Mouse (Mus musculus) layer of hippocampus, adult 9-11 months (tissue): Measurements from ENCODE around the gene Rims3.

ENCODE experiments used
- DNase-seq: peaks from one replicate; pipeline ENCODE4 v3.0.0; 2022

Gene Rims3

DNA sequence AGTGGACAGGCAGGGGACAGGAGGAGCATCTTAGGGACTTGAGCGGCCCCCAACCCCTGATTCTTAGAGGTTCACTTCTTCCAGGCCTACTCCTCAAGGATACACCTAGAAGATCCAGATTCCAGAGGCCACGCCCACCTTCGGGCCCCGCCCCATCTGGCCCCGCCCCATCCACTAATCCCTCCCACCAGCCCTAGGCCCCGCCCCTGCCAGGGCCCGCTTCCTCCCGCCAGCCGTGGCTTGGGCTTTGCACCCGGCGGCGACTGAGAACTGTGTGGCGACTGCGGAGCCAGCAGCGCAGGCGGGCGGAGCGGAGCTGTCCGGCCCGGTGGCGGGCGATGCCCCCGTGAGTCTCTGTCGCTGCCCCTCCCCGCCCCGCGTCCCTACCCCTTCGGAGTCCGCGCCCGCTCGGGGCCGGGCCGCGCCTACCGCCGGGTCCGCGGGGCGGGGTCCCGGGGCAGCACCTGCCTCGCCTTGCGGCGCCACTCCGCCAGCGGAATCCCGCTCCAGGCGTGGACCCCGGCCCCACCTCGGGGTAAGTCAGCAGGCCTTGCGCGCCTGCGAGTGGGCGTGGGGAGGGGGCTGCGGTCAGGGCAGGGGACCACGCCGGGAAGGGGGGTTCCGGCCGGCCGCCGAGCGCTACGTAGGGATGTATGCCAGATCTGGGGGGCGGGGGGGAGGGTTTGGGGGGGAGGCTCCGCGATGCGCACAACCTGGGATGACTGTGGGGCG is at the start of gene Rims3:
TSS of gene Rims3 (plus strand) at position 229 of the 732 bp plus-strand sequence.
- DNase-seq: peak; percentile 28

DNA sequence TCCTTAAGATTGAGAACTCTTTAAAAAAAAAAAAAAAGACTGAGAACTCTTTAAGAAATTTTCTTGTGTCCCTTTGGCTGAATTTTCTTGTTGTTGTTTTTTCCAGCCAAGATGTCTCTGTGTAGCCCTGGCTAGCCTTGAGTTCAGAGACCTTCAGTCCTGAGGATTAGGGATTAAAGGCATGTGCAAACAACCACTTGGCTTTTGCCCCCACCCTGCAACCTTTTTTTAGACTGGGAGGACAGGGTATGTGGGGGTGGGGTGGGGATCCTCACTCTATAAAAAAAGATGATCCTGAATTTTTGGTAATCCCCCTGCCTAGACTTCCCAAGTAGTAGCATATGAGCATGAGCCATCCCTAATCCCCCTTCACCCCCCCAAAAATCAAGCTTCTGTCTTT is 48.8 kb upstream of the Rims3 start:
- DNase-seq: no peak

DNA sequence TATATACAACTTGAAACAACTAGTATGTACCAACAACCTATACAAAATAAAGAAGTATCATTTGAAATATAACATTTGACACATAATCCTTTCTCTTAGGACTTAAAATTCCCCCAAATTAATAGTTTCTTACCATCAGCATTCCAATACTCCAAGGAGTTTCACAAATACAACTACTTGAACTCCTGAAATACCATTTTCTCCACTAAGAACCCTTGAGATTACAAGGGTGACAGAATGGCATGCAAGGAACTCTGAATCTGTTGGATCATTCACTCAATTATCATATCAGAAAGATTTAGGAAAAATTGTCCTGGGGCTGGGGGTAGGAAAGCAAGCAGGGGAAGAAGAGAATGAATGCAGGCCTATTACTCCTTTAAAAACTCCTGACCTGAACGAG is 40.9 kb upstream of the Rims3 start:
- DNase-seq: no peak

DNA sequence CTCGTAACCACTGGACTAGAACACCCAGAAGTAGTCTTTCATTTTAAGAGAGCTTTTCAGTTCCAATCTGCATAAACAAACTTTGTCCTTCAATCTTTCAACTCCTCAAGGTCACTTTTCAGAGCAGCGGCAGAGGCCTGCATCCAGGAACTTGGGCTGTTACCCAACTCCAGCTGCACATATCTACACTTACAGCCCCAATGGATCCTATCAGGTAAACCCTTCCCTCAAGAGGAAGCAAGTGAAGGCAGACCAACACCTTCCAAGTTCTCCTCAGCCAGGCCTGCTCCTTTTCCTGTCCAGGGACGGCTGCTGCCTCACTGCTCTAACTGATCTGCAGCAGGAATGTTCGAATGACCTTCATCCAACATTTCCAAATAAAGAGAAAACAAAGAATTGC is 40.4 kb upstream of the Rims3 start:
- no peak for DNase-seq

DNA sequence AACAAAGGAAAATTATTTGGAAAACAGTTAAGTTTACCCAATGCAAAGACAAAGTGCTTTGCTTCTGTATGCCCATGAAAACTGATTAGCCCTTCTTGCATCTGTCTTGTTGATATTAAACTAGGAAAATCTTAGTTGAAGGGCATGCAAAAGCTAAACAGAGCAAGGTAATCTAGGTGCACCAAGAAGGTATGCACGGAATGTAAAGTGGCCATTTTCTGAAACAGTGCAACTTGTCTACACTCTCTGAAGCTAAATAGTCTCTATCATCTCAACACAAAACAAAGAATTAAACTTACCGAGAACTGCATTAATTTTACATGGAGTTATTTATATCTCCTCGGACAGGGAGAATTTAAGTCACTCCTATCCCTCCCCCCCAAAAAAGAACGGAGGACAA is 39.5 kb upstream of the Rims3 start:
- no peak for DNase-seq

DNA sequence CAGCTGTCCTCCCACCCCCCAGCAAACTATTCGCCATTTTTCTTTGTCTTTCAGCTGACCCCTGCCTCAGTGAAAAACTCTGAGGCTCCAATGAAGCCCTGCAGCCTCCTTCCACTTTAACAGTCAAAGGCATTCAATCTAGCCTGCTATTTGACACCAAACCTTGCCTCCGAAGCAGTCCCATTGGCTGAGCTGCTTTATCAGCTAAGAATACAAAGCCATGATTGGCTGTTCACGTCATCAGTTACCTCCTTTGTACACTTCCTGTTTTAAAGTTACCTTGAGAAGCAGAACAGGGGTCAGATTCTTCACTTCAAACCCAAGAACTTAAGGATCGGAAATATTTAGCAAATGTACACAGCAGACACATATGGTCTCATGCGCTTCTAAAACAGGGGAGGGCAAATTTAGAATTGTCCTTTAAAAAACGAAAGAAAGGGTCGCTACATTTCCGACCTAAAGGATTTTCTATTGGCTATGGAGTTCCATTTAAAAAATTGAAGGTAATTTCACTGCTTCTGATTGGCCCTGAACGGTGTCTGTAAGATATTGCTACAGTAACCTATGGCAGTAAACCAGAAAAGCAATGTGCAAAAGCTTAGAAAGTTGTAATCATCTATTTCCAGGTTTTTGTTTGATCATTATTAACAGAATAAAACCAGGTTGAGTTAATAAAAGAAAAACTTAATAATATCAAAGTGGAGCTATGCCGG is 38.8 kb upstream of the Rims3 start:
- DNase-seq: peak; percentile 93

DNA sequence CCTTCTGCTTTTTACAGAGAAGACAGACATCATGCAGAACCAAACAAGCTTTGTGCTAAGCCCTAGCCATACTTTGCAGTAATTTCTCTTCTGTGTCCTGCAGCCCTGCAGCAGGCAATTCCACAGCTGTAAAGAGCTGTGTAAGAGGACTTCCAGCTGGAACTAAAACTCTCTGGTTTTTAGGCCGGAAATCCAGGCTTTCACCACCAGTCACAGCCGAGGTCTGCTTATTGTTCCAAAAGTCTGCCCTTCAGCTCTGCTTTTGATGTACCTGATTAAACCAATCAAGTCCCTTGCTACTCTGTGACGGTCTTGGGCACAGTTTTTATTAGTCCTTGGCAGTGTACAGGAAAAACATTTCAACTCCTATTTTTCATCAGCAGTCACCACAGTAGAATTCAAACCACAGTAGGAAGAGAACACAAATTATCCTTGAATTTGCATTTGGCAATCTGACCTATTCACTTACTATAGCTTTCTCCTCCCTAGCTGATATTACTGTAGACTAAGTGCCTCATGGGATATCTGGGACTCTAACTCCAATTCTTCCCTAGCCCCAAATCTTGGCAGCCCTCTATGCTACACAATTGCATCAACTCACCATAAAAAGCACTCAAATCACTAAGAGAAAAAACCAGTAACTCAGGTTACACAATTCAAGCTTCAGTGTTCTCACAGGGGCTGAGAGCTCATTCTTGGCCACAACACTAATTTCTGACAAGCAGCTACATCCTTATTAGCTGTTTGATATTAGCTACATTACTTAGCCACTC is 37.4 kb upstream of the Rims3 start:
- DNase-seq: no peak

DNA sequence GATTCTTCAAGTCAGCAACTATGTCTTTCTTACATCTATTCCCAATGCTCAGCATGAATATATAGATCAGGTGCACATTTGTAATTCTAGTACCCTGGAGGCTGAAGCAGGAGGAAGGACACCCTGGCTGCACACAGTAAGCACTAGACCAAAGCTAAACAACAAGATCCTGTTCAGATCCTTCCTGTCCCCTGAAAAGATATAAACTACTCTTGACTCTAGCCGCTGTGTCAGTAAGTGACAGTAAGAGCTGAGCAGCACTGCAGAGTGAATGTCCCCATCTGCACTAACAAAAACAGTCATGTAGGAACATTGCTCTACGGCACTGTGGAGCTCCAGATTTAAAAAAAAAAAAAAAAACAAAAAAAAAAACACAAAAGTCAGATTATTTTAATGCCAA is 36.7 kb upstream of the Rims3 start:
- no peak for DNase-seq

DNA sequence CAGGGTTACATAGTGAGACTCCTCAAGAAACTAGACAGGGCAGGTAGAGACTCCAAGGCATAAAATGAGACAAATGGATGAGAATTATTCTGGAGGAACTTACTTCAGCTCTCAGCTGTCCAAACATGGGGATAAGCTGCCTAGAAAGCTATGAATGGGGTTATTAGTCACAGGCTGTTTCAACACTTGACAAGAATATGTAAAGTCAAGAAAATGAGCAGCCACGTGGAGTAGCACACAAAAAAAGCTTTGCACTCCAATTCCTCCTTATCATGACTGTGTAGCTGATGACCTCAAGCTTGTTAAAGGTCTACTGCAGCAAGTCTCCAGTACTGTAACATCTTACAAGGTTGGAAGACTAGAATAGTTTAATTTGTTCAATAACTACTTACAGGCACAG is 35.3 kb upstream of the Rims3 start:
- DNase-seq: no peak

DNA sequence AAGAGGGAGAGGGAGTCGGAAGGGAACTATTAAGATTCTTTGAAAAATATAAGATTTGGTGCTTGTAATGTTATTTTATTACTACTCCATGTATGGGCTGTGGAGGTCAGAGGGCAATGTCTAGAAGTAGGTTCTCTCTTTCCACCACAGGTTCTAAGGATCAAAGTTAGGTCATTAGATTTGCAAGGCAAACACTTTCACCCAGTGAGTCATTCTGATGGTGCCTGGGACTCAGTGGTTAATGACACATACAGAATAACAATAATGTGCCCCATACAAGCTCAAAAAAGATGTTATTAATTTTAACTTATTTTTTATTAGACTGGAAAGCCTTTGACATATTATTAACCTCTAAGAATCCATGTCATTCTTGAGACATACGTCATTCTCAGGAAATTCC is 34.7 kb upstream of the Rims3 start:
- no peak for DNase-seq

DNA sequence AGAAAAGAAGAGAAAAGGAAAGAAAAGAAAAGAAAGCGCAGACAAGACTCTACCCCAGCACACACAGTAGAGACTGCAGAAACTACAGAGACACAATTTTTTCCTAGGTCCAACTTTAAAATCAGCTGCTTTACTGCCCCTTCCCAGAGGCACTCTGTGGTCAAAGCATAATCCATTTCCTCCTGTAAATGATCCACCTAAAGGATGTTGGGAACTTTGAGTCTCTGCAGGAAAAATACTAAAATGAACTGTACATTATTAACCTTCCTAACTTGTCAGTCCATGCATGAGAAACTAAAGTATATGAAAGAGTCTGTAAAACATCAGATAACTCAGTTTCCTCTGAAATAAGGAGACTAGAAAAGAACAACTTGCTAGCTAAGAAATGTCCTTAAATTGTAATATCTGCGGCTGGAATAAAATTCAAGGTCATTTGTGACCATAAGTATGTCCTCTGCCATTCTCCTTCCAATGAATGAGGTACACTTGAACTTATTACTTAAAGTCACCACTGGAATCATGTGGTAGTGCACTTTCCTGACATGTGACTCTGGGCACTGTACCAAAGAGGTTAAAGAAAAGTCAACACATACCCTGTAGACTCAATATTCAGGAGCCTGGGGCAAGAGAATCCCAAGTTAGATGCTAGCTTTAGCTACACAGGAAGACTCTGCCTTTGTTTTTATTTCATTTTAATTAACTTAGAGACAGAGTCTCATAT is 32.3 kb upstream of the Rims3 start:
- DNase-seq: no peak

DNA sequence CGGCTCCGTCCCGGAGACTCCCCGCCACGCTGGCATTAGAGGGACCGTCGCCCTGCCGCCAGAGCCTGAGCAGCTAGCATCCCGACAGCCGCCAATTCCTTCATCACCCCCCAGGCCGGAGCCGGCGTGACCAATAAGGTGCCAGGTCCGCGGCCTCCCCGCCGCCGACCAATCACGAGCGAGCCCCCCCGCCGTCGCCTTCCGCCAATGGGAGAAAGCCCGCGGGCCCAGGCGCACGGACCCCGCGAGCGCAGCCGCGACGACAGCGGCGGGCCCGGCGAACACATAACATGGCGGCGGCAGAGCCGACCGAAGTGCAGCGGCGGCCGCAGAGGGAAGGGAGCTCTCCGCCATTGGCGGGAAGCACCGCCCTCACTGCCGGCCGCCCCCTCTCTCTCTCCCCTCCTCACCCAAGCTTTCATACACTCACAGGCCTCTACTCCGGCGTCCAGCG is 29.5 kb upstream of the Rims3 start:
- DNase-seq: peak; percentile 96

DNA sequence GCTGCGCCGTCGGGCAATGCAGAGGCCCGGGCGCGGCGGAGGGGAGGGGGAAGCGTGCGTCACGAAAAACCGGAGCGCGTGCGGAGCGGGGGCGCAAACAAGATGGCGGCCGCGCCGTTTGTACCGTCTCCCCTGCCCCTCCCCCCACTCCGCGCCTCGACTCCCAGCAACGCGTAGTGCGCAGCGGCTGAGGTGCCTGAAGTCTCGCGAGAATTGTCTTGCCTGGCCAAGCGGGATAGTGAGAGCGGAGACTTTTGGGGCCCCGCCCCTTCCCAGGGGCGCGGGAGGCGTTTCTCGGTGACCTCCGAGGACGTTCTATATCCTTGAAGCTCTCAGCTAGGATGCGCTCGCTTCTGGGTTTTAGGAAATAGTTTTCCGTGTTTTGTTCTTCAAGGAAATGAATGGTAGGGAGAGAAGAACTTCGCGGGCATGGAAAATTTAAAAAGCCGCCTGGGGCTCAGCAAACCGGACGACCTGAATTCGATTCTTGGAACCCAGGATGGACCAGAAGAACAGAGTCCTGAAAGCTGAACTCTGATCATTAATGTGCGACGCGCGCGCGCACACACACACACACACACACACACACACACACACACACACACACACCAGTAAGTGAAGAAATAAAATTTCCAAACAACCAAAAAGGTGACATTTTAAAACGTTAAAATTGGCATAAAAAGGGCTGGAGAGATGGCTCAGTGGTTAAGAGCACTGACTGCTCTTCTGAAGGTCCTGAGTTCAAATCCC is 28.9 kb upstream of the Rims3 start:
- DNase-seq: peak; percentile 98

DNA sequence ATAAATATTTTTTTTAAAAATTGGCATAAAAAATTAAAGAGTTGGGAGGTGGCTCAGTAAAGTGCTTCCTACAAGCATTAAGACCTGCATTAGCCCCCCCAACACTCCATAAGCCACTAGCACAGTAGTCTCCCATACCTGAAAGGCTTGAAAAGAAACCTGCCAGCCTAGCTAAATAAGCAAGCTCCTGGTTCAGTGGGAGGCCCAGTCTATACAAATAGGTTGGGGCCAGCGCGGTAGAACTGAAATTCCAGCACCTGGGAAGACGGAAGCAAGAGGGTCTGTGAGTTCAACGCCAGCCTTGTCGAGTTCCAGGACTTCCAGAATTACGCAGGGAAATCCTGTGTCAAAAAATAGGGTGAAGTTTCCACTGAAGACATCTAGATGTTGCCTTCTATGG is 28.2 kb upstream of the Rims3 start:
- DNase-seq: no peak

DNA sequence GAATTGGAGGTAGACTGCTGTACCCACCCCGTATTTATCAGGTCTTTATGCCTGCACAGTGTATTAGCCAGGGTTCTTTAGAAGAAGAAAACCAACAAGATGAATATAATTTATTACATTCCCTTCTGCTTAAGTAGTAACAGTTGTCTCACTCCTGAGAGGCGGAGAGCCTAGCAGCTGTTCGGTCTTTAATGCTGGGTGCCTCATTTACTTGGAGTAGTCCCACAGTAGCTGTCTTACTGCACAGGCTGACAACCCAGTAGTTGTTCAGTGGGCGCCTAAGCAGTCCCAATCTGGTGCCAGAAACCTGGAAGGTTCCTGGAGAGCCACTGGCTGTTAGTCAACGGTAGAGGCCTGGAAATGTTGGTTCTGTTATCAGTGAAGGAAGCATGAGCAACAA is 23.8 kb upstream of the Rims3 start:
- DNase-seq: peak; percentile 52

DNA sequence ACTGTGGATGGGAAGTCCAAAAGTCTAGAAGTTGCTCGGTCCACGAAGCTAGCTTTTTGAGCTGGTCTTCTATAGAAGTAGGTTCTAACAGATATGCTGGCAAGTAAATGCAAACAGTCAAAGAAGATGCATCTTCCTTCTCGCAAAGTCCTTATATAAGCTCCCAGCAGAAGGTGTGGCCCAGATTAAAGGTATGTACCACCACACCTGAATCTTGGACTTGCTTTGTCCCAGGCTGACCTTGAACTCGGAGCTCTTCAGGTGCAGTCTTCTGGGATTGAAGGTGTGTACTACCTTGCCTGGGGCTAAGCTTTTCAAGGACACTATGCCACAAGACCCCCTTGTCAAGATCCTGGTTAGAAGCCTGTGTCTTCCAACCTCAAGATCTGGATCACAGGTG is 23.1 kb upstream of the Rims3 start, which contains the start of gene Nfyc:
TSS of gene Nfyc (minus strand) at position 101 of the 400 bp plus-strand sequence.
- DNase-seq: no peak

DNA sequence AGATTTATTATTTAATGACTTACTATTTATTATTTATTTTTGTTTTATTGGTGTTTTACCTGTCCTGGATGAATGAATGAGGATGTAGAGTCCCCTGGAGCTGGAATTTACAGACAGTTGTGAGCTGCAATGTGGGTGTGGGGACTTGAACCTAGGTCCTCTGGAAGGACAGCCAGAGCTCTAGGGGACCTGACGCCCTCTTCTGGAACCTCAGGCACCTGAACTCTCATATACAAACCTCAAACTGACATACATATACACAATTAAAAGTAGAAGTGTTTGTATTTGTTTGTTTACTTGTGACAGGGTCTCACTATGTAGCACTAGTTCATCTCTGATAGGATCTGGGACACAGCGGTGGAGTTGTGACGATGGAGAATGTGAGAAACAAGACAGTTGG is 13.3 kb upstream of the Rims3 start:
- no peak for DNase-seq

DNA sequence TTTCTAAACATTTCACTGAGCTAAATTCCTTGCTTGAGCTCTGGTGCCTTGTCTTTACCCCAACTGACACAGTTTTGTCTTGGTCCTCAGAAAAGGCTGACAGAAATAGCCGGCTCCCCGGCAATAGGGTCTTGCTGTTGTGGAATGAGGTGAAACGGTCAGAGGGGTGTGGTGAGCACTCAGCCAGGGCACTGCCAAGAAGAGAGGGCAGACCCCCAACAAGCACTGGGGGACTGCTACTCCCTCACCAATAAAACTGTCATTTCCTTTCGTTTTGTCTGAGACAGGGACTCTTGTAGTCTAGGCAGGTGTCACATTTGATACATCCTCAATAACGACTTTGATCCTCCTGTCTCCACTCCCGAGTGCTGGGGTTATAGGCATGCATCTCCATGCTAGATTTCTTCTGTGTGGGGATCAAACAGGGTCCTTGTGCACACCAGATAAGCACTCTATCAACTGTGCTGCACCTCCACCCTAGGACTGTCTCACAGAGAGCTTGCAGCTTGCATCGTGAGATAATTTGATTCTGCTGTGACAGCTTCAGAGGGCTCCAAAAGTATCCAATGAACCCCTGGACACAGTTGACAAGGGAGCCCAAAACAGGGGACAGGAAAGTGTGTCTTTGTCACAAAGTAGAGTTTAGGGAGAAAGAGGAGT is 10.1 kb upstream of the Rims3 start:
- DNase-seq: no peak

DNA sequence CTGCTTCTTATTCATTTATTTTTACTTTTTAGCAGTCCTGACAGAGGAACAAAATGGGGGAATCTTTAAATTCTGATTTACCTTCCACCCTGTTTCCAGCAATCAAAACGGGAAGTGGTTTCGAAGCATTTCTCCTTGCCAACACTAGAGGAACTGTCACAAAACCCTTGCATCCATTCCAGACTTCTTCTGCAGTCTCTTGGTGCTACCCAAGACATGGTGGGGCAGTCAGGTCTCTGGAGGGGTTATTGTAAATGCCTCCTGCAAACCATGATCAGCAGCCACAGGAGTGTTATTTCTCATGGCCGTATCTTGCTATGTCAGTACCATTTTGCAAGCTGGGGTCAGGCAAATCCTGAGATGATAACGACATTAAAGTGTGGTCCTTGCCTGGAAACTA is 9.5 kb upstream of the Rims3 start:
- no peak for DNase-seq

DNA sequence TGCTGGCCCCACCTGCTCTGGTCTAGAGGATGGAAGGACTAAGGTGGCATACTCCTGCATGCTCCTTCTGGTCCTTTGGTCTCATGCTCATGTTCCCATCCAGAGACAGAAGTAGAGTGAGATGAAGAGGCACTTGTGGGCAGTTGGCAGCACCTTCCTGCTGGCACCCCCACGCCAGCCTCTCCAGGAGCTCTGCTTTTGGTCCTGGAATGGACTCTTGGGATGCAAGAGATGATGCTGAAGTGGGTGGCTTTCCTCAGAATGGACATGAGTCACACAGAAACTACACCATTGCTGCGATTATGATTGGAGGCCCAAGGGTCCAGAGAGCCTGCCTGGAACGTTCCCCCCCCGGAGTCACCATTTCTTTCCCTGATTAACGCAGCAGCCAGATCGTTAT is 5.7 kb upstream of the Rims3 start:
- DNase-seq: no peak

DNA sequence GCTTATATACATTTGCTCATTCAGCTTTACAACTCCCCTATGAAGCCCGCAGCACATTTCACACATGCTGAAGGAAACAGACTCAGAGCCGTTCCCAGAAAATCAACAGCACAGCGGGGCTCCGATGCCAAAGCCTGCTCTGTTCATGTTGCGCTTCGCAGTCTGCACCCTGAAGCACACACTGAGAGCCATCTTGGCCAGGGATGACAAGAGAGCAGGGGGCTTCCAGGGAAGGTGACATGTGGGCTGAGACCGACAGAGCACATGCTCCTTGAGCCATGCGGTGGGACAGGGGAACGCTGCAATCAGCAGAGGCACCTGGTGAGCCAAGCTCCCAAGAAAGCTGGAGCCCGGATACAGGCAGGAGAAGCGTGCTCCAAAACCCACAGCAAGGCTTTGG is 5.2 kb upstream of the Rims3 start:
- no peak for DNase-seq

DNA sequence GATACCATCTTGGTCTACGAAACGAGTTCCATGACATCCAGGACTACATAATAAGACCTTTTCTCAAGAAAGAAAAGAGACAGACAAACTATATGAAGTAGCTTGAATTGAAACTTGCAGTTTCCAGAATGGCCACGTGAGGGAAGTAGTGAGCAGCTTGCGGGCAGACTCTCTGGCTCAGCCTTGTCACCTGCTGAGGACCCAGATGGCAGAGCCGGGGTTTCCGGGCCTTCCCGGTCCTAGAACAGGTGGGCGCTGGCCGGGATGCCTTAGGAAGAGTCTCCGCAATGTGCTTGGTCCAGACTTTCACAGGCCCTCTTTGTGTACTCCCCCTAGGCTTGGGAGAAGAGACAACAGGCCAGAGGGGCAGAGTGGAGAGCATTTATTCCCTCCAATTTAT is 3.7 kb upstream of the Rims3 start:
- no peak for DNase-seq
